Mouse (Mus musculus): ENCODE measurements at regions not wholly inside any gene's neighbourhood (a gene's known extent, or its start where the extent isn't known, plus 50 kb on each side); places are given as distances from the start of the nearest gene placed in this dataset.

GRCm38 (mm10) chr6:100163814-100164130 lies 123.5 kb downstream of the Rybp start:
- TF ChIP-seq CTCF (IDR thresholded peaks at IDR 0.05; ENCODE audit: low read depth) = no peak
- TF ChIP-seq EP300 (IDR thresholded peaks at IDR 0.05; ENCODE audit: low read depth) = no peak
